11 mouse cellular contexts compared by ENCODE assay signal in genomic region chr13:59571107-59571506, GRCm38 (mm10).
"Had no signal": no experiment of that assay in that cellular context is flagged by ENCODE, and none has a peak within 500 bp of the region (broad histone marks: within the 10 kb centered on the region; RNA-seq: fewer than 3 reads in every experiment).

No protein-coding gene starts in this region.

- DNase-seq: right cerebral cortex, adult 18-20 months; right cerebral cortex, postnatal 14 days; right cerebral cortex, postnatal 25 days; right cerebral cortex, postnatal 4 days; spleen, adult 18-20 months; thymus, adult 18-20 months; thymus, adult 2 months; thymus, postnatal 14 days; thymus, postnatal 25 days; thymus, postnatal 36 days; thymus, postnatal 4 days had no signal
